ENCODE assay signal across 8 mouse cellular contexts in genomic region chr1:51479027-51479329, GRCm38 (mm10). TPM values are rescaled to one million over a fixed set of nuclear protein-coding genes. Genes with fewer than 3 reads are reported as not detected.
DNase-seq lines count a peak whose midpoint lies in the region; ATAC-seq lines count a peak whose summit lies in the region.

No protein-coding gene starts in this region.

- H3K4me2 ChIP-seq in heart, embryonic 15.5 days, result peak overlapping the region; percentile 62
- peak overlapping the region; percentile 97 for H3K4me2 ChIP-seq in hindbrain, embryonic 13.5 days
- peak overlapping the region; percentile 95 for H3K4me2 ChIP-seq in midbrain, embryonic 13.5 days (replicated peaks)

- no peaks in the 10 kb centered on the region for H3K36me3 ChIP-seq in heart, embryonic 15.5 days
- no peaks in the 10 kb centered on the region for H3K36me3 ChIP-seq in hindbrain, embryonic 13.5 days
- H3K36me3 ChIP-seq in midbrain, embryonic 13.5 days, result no peaks in the 10 kb centered on the region

- no peak for ATAC-seq in heart, embryonic 15.5 days (replicated peaks; ENCODE audit: insufficient number of reproducible peaks, insufficient read depth, low FRiP score, low read depth)
- ATAC-seq in hindbrain, embryonic 13.5 days (ENCODE audit: low FRiP score), result no peak
- no peak for ATAC-seq in midbrain, embryonic 13.5 days

- no peaks in the 10 kb centered on the region for H3K9me3 ChIP-seq in heart, embryonic 15.5 days (replicated peaks)
- H3K9me3 ChIP-seq in hindbrain, embryonic 13.5 days, result no peaks in the 10 kb centered on the region
- H3K9me3 ChIP-seq in midbrain, embryonic 13.5 days, result no peaks in the 10 kb centered on the region

- DNase-seq in heart, adult 8-10 months (ENCODE audit: low spot score), result no peak
- DNase-seq in adrenal gland, adult 2 months, result no peak
- DNase-seq in layer of hippocampus, adult 11-12 months (ENCODE audit: low spot score), result no peak
- DNase-seq in spleen, postnatal 36 days (ENCODE audit: low spot score in 2 of 2), result no peak

- peak overlapping the region; percentile 65; the same call in 1 of the 2 replicates for H3K9ac ChIP-seq in heart, embryonic 15.5 days
- peak overlapping the region; percentile 64; the same call in 1 of the 2 replicates for H3K9ac ChIP-seq in hindbrain, embryonic 13.5 days
- peak overlapping the region; percentile 75 for H3K9ac ChIP-seq in midbrain, embryonic 13.5 days (replicated peaks)

- H3K27ac ChIP-seq in heart, embryonic 15.5 days, result peak overlapping the region; percentile 88
- peak overlapping the region; percentile 84 for H3K27ac ChIP-seq in brown adipose tissue, adult 24 weeks (replicated peaks; ENCODE audit: low read depth, low read length)
- no peak overlapping the region for H3K27ac ChIP-seq in hindbrain, embryonic 13.5 days
- H3K27ac ChIP-seq in midbrain, embryonic 13.5 days, result no peak overlapping the region

- peak overlapping the region; percentile 75 for H3K4me3 ChIP-seq in heart, embryonic 15.5 days
- peak overlapping the region; percentile 57; the same call in 1 of the 2 replicates for H3K4me3 ChIP-seq in brown adipose tissue, adult 24 weeks (ENCODE audit: insufficient read depth, low read depth, low read length)
- H3K4me3 ChIP-seq in hindbrain, embryonic 13.5 days, result peak overlapping the region; percentile 64
- peak overlapping the region; percentile 55 for H3K4me3 ChIP-seq in midbrain, embryonic 13.5 days (replicated peaks)

- peaks cover 5% of the 10 kb centered on the region; the same call in 1 of the 2 replicates for H3K4me1 ChIP-seq in heart, embryonic 15.5 days (replicated peaks)
- H3K4me1 ChIP-seq in brown adipose tissue, adult 24 weeks (ENCODE audit: control insufficient read depth, insufficient read depth, insufficient read length, low read length), result peaks cover 2% of the 10 kb centered on the region
- peaks cover 8% of the 10 kb centered on the region for H3K4me1 ChIP-seq in hindbrain, embryonic 13.5 days (replicated peaks)
- H3K4me1 ChIP-seq in midbrain, embryonic 13.5 days (replicated peaks), result peaks cover 8% of the 10 kb centered on the region; the same call in 1 of the 2 replicates

- H3K27me3 ChIP-seq in heart, embryonic 15.5 days, result no peaks in the 10 kb centered on the region
- no peaks in the 10 kb centered on the region for H3K27me3 ChIP-seq in hindbrain, embryonic 13.5 days
- peaks cover 4% of the 10 kb centered on the region; the same call in 1 of the 2 replicates for H3K27me3 ChIP-seq in midbrain, embryonic 13.5 days

- WGBS in heart, embryonic 15.5 days, result 67% methylated on average over 1 of the region's 1 CpGs
- 89% methylated on average over 1 of the region's 1 CpGs for WGBS in hindbrain, embryonic 13.5 days
- WGBS in midbrain, embryonic 13.5 days, result 83% methylated on average over 1 of the region's 1 CpGs

RNA-seq across cellular contexts. Expression of gene Nabp1, which starts 0.8 kb away (rescaled TPM):
- 19.2 and 21.8 TPM in 2 replicates for polyA plus RNA-seq in heart, embryonic 15.5 days (2015; fragmentation: Nextera tagmentation; extraction: Ambion mirVana)
- total RNA-seq in heart, adult 8-10 months (2022), result 10 to 100 TPM; 32.4 to 66.3 (median 47.5) TPM
- 127 and 132 TPM in 2 replicates for polyA plus RNA-seq in brown adipose tissue, adult 24 weeks (2012; ENCODE audit: insufficient read depth, insufficient read length, missing spikeins)
- 7.5 and 7.8 TPM in 2 replicates for polyA plus RNA-seq in hindbrain, embryonic 13.5 days (2015; fragmentation: Nextera tagmentation; extraction: Ambion mirVana)
- 7.9 and 9.3 TPM in 2 replicates for polyA plus RNA-seq in midbrain, embryonic 13.5 days (2015; fragmentation: Nextera tagmentation; extraction: Ambion mirVana)
- 10 to 100 TPM; 51.2 to 66.1 TPM for total RNA-seq in adrenal gland, adult 2 months (2021)
- polyA plus RNA-seq in adrenal gland, adult 2 months (2012; rRNA removed), result 12.9 and 17.2 TPM in 2 replicates

Comparison
In these comparisons a context has a peak if more than half of its experiments do, and no peak if none do; other contexts are left out.
1. H3K27ac ChIP-seq: peak in heart, embryonic 15.5 days (single experiment) and brown adipose tissue, adult 24 weeks (single experiment); none in hindbrain, embryonic 13.5 days (single experiment) and midbrain, embryonic 13.5 days (single experiment).
2. Peak in every context shown above with its lines, with median percentiles within 50 percentile points of each other: H3K4me2 ChIP-seq, H3K4me3 ChIP-seq and H3K9ac ChIP-seq.